Mouse (Mus musculus): ENCODE results near the gene Mast4.

- TF ChIP-seq CTCF (IDR thresholded peaks at IDR 0.05; ENCODE audit: control insufficient read depth, insufficient read depth, insufficient read length) = no peak
- no peak for TF ChIP-seq MAX (IDR thresholded peaks at IDR 0.05)
Measured at GRCm38 (mm10) chr13:102888211-102888610, 446.1 kb downstream of the Mast4 start.

Data from C2C12 (cell line).